Mouse (Mus musculus) heart, postnatal 0 days (tissue): ENCODE results near the gene Cyp2d11. TPM values are rescaled to one million over a fixed set of nuclear protein-coding genes. Genes with fewer than 3 reads are reported as not detected.

Experiments
- ATAC-seq: fragments of 200-750 bp; cut with Nextera tagmentation; 2 replicates; pipeline ENCODE4 v1.8.0; 2017; ENCODE audit warnings: low read depth, moderate number of reproducible peaks, moderate library complexity; ENCODE audit not compliant: insufficient read depth
- DNase-seq: peaks from one replicate; pipeline ENCODE4 v3.0.0-alpha.2; 2016; ENCODE audit warnings: low spot score
- H3K27ac ChIP-seq: fragments of 300-500 bp; sonication (generic); 2 replicates; pipeline ENCODE4 v1.5.1; 2014; ENCODE audit warnings: low read depth, mild to moderate bottlenecking
- H3K27me3 ChIP-seq: fragments of 300-500 bp; sonication (generic); 2 replicates; pipeline ENCODE4 v1.6.1; 2014; ENCODE audit warnings: low read length, mixed read lengths; ENCODE audit not compliant: control insufficient read depth, insufficient read depth
- H3K36me3 ChIP-seq: fragments of 300-500 bp; sonication (generic); replicated peaks from 2 replicates; pipeline ENCODE4 v1.6.1; 2014; ENCODE audit warnings: low read length, mixed read lengths; ENCODE audit not compliant: control insufficient read depth, insufficient read depth
- H3K4me1 ChIP-seq: fragments of 300-500 bp; sonication (generic); 2 replicates; pipeline ENCODE4 v1.6.1; 2014; ENCODE audit warnings: antibody characterized with exemption; ENCODE audit not compliant: control insufficient read depth, insufficient read depth
- H3K4me2 ChIP-seq: fragments of 300-500 bp; sonication (generic); 2 replicates; pipeline ENCODE4 v1.6.1; 2014; ENCODE audit warnings: low read depth, mild to moderate bottlenecking, low read length, moderate library complexity
- H3K4me3 ChIP-seq: fragments of 300-500 bp; sonication (generic); 2 replicates; pipeline ENCODE4 v1.5.1; 2014; ENCODE audit warnings: low read depth, low read length
- H3K9ac ChIP-seq: fragments of 300-500 bp; sonication (generic); replicated peaks from 2 replicates; pipeline ENCODE4 v1.6.1; 2014; ENCODE audit warnings: low read depth, low read length, mixed read lengths
- H3K9me3 ChIP-seq: fragments of 300-500 bp; sonication (generic); replicated peaks from 2 replicates; pipeline ENCODE4 v1.6.1; 2016; ENCODE audit warnings: low read length; ENCODE audit not compliant: control insufficient read depth
- CTCF ChIP-seq: IDR thresholded peaks from 2 replicates; pipeline ENCODE4 v1.5.1; 2016; ENCODE audit warnings: antibody characterized with exemption, control low read depth, low read depth
- EP300 ChIP-seq: IDR thresholded peaks from 2 replicates; pipeline ENCODE4 v1.6.1; 2016; ENCODE audit warnings: antibody characterized with exemption, low read depth
- WGBS: fragments of 180-500 bp; shearing (Covaris S2); extraction: QIAGEN DNeasy Blood & Tissue Kit; methylation state at CpG from one replicate; pipeline ENCODE4 v1.1.7; 2014; 5-methylcytosine and 5-hydroxymethylcytosine counted together
- polyA plus RNA-seq: library from polyadenylated mRNA; unstranded; fragments of >200 nt; fragmentation: Nextera tagmentation; extraction: Ambion mirVana; gene quantifications from 2 replicates; pipeline ENCODE4 v1.2.1, GENCODE M21; 2015
- total RNA-seq: library from RNA; depleted of rRNA; stranded (reverse); fragments of >200 nt; gene quantifications from 2 replicates; pipeline ENCODE4 v1.2.3, GENCODE M21; 2014; ENCODE audit warnings: low replicate concordance

The Cyp2d11 gene
- total and polyA plus RNA-seq, 2 experiments from 2014 or later = not detected

DNA sequence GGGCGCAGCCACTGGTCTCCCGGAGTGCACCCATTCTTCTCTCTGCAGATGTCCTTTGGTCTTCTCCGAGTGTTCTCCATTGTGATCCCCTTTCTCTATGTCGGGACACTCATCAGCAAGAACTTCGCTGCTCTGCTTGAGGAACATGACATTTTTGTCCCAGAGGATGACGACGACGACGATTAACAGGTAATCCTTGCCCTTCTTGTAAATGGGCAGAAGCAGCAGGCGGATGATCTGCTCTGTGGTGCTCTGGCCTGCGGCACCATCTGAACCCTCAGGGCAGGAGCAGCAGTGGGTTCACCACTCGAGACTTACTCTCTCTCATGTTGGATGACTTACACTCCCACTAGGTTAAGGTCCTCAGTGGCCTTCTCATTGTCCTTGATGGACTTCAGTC, 46.0 kb downstream of the Cyp2d11 start:
- ATAC-seq (no peak), DNase-seq (no peak)
- Histone ChIP-seq H3K4me2 (no peak overlapping the region), H3K27ac (no peak overlapping the region), H3K9me3 (no peaks in the 10 kb centered on the region), H3K27me3 (no peaks in the 10 kb centered on the region), H3K36me3 (peaks cover 35% of the 10 kb centered on the region), H3K4me3 (no peak overlapping the region), H3K4me1 (peaks cover 12% of the 10 kb centered on the region), H3K9ac (no peak overlapping the region)
- TF ChIP-seq CTCF = no peak
- TF ChIP-seq EP300 = no peak
- 90% methylated on average over 12 of the region's 12 CpGs for WGBS

DNA sequence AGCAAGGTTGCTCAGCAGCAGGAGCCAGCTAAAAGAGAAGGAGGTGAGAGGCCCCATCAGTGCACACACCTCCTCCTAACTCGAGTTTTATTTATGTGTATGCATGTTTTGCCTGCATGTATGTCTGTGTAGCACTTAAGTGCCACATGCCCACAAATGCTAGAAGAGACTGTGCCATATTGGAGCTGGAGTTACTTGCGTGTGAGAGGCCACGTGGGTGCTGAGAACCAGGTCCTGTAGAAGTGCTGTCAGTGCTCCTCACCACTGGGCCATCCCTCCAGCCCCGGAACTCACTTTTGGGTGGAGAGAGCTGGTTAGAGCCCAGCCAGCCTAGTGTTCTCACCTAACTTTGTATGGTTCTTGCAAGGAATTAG, 46.5 kb downstream of the Cyp2d11 start:
- Histone ChIP-seq H3K4me3 (peak overlapping the region; percentile 72), H3K27me3 (no peaks in the 10 kb centered on the region), H3K27ac (peak overlapping the region; percentile 91; the same call in 1 of the 2 replicates), H3K4me1 (peaks cover 9% of the 10 kb centered on the region), H3K9me3 (no peaks in the 10 kb centered on the region), H3K9ac (peak overlapping the region; percentile 38; the same call in 1 of the 2 replicates), H3K4me2 (peak overlapping the region; percentile 74), H3K36me3 (peaks cover 35% of the 10 kb centered on the region)
- ATAC-seq (no peak), DNase-seq (no peak)
- TF ChIP-seq EP300 = no peak
- TF ChIP-seq CTCF = no peak
- WGBS = 73% methylated on average over 4 of the region's 4 CpGs

DNA sequence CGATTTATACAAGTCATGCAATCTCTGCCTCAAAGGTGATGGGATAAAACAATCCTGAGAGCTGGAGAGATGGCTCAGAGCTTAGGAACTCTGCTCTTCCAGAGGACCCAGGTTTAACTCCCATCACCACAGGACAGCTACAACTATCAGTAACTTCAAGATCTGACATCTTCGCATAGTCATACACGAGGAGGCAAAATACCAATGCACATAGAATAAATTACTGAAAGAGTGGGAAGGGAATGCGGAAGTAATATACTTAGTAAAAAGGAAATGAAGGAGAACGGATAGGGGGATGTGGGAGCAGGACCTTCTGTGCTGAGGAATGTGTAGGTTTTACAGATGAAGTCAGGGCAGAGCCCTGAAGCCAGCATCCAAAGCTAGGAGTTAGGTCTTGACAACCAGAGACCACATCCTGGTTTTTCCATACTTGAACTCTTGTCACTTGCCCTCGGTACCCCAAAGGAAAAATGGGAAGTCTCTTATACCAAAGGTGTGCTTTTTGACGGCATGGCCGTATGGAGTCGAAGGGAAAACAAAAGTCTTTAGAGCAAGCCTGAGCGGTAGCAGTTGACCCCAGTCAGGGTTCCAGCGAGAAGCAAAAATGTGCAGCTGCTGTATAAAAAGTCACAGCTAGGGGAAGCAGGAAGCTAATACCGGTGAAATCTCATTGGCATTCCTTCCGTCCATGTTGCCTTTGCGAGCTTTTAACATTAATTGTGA, 47.1 kb downstream of the Cyp2d11 start:
- H3K4me1 ChIP-seq = peaks cover 14% of the 10 kb centered on the region
- no peaks in the 10 kb centered on the region for H3K9me3 ChIP-seq
- no peaks in the 10 kb centered on the region for H3K27me3 ChIP-seq
- TF ChIP-seq CTCF (peak; percentile 18; the same call in 1 of the 2 replicates), EP300 (no peak)
- peak overlapping the region; percentile 74 for H3K4me2 ChIP-seq
- no peak for DNase-seq
- 33% methylated on average over 14 of the region's 14 CpGs for WGBS
- peak overlapping the region; percentile 38 for H3K9ac ChIP-seq
- H3K36me3 ChIP-seq = peaks cover 35% of the 10 kb centered on the region
- H3K4me3 ChIP-seq = peak overlapping the region; percentile 72
- H3K27ac ChIP-seq = peak overlapping the region; percentile 91
- ATAC-seq = no peak

DNA sequence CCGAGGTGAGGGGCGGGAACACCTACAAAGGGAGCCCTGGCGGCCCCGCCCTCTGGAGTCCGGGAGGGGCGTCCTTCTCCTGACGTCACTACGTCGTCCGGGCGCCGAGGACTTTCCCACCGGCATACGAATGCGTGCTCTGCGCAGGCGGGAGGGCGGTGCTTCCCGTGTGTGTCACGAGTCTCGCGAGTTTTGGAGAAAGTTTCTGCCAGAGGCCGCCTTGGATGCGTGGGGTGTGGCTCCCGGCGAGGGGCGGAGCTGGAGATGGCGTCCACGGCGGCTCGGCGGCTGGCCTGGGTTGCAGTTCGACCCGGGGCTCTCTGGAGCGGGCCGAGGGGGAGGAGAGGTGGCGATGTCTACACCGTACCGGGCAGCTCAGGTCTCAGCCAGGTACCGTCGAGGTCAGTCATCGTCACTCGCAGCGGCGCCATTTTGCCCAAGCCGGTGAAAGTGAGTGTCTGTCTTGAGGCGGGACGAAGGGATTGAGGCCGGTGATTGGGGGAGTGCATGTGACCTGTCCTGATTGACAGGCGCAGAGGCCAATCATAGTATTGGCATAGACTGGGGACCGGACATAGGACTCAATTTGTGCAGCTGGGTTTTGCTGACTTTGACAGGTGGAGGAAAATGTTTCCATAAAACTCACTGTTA, 47.9 kb downstream of the Cyp2d11 start:
- peak overlapping the region; percentile 72 for H3K4me3 ChIP-seq
- peak overlapping the region; percentile 91 for H3K27ac ChIP-seq
- H3K9ac ChIP-seq = peak overlapping the region; percentile 59
- peak overlapping the region; percentile 74 for H3K4me2 ChIP-seq
- ATAC-seq (peak; percentile 97), DNase-seq (peak; percentile 99)
- TF ChIP-seq EP300 (peak; percentile 76; the same call in 1 of the 2 replicates), CTCF (no peak)
- no peaks in the 10 kb centered on the region for H3K9me3 ChIP-seq
- H3K36me3 ChIP-seq = peaks cover 33% of the 10 kb centered on the region
- no peaks in the 10 kb centered on the region for H3K27me3 ChIP-seq
- H3K4me1 ChIP-seq = peaks cover 22% of the 10 kb centered on the region
- WGBS = under 1% methylated on average over 51 of the region's 51 CpGs

DNA sequence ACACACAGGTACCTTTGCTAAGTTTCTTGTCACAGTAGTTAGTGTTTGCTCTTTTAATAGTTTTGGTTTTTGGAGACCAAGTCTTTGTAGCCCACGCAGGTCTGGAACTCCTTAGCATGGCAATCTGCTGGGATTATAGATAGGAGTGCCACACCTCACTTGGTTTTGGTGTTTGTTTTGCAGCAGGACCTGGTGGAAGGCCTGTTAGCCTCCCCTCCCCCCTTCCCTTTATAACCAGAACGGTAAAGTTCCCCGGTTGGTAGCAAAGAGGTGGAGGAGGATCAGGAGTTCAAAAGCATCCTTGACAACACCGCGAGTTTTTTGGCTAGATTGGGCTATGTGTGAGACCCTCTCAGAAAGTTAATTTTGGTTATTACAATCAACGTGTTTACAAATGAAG, 48.9 kb downstream of the Cyp2d11 start:
- no peaks in the 10 kb centered on the region for H3K27me3 ChIP-seq
- H3K4me1 ChIP-seq = peaks cover 25% of the 10 kb centered on the region
- ATAC-seq (no peak), DNase-seq (no peak)
- no peak overlapping the region for H3K4me3 ChIP-seq
- no peak overlapping the region for H3K9ac ChIP-seq
- no peak overlapping the region for H3K4me2 ChIP-seq
- H3K36me3 ChIP-seq = peaks cover 23% of the 10 kb centered on the region
- no peak overlapping the region for H3K27ac ChIP-seq
- TF ChIP-seq EP300 (no peak), CTCF (no peak)
- 89% methylated on average over 6 of the region's 6 CpGs for WGBS
- H3K9me3 ChIP-seq = no peaks in the 10 kb centered on the region
